Mouse (Mus musculus) G1E-ER4 (cell line): Measurements from ENCODE around the gene Myl4. TPM values are rescaled to one million over a fixed set of nuclear protein-coding genes. Genes with fewer than 3 reads are reported as not detected.

Experiments used
- GATA1 ChIP-seq: IDR thresholded peaks from one replicate; pipeline ENCODE4 v1.8.0; 2012; ENCODE audit warnings: low read length, inconsistent platforms
- polyA plus RNA-seq: library from polyadenylated mRNA; stranded (reverse); fragments of >175 nt; gene quantifications from 2 replicates; pipeline ENCODE4 v1.2.3, GENCODE M21; 2012

The Myl4 gene
- polyA plus RNA-seq, 1 experiment, result 0.09 TPM

- TF ChIP-seq GATA1, result no peak
Observed at GRCm38 (mm10) chr11:104637010-104637409, 86.5 kb downstream of the Myl4 start.

GRCm38 (mm10) chr11:104638006-104638405 lies 87.5 kb downstream of the Myl4 start:
- no peak for TF ChIP-seq GATA1

DNA sequence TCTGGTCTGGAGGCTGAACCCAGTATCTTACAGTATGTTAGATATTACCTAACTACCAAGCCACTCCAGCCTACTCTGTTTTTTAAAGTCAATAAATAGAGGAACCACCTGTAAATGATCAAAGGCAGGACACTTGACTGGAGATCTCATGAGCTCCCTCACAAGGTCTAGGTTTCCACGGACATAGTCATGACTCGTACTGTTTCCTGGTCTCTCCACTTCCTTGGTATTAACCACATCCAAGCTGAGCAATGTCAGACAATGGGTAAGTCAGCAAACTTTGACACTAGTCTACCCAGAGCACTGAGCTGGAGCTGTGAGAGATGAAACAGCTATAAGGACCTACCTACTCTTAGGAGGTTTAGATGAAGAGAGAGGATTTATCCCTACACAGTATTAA lies 88.4 kb downstream of the Myl4 start:
- no peak for TF ChIP-seq GATA1

DNA sequence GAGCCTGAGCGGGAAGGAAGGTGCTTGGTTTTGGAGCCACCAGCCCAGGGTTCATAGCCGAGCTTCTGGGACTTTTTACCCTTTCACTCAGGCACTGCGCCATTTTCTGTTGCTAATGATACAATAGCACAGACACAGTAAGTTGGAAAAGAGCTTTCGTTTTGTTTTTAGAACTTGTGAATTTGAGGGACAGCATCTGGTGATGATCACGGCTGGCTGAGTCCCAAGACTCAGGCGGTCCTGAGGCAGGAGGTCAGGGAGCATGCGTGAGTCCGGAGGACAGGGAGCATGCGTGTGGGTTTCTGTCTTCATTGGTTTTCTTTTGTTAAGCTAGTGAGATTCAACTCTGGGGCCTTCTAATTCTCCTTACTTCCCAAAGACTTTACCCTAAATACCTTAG lies 89.2 kb downstream of the Myl4 start:
- TF ChIP-seq GATA1, result no peak

- TF ChIP-seq GATA1, result no peak
Observed at GRCm38 (mm10) chr11:104640894-104641293, 90.4 kb downstream of the Myl4 start.

- TF ChIP-seq GATA1, result no peak
Observed at GRCm38 (mm10) chr11:104643236-104643635, 92.8 kb downstream of the Myl4 start.

Other genes starting within 250 kb of the Myl4 start
- gene Kansl1, start 81.8 kb upstream of the Myl4 start, polyA plus RNA-seq, result 134 and 156 TPM in 2 replicates
- 6.3 and 7.0 TPM in 2 replicates for gene Cdc27, start within 50 bp of the Myl4 start, polyA plus RNA-seq
- gene Itgb3, start 57.3 kb downstream of the Myl4 start, polyA plus RNA-seq, result 0.39 and 0.46 TPM in 2 replicates
- not detected in 2 replicates for gene Gm11639, start 135.0 kb downstream of the Myl4 start, polyA plus RNA-seq